Mouse (Mus musculus) midbrain, embryonic 12.5 days (tissue): ENCODE data around the gene Gnaq. TPM values are rescaled to one million over a fixed set of nuclear protein-coding genes. Genes with fewer than 3 reads are reported as not detected.
A peak's percentile ranks its signal among the peaks of the same experiment; 100 is the strongest.

ENCODE experiments used
- ATAC-seq: fragments of 200-750 bp; cut with Nextera tagmentation; 2 replicates; pipeline ENCODE4 v1.8.0; 2017; ENCODE audit warnings: low read depth, moderate TSS enrichment, moderate library complexity; ENCODE audit not compliant: low FRiP score
- H3K27ac ChIP-seq: fragments of 300-500 bp; sonication (generic); replicated peaks from 2 replicates; pipeline ENCODE4 v1.5.1; 2016; ENCODE audit warnings: mild to moderate bottlenecking
- H3K27me3 ChIP-seq: fragments of 300-500 bp; sonication (generic); 2 replicates; pipeline ENCODE4 v1.6.1; 2016; ENCODE audit warnings: mild to moderate bottlenecking
- H3K36me3 ChIP-seq: fragments of 300-500 bp; sonication (generic); 2 replicates; pipeline ENCODE4 v1.6.1; 2016
- H3K4me1 ChIP-seq: fragments of 300-500 bp; sonication (generic); 2 replicates; pipeline ENCODE4 v1.6.1; 2016
- H3K4me2 ChIP-seq: fragments of 300-500 bp; sonication (generic); replicated peaks from 2 replicates; pipeline ENCODE4 v1.6.1; 2016; ENCODE audit warnings: mild to moderate bottlenecking, moderate library complexity
- H3K4me3 ChIP-seq: fragments of 300-500 bp; sonication (generic); 2 replicates; pipeline ENCODE4 v1.5.1; 2016; ENCODE audit warnings: mild to moderate bottlenecking
- H3K9ac ChIP-seq: fragments of 300-500 bp; sonication (generic); replicated peaks from 2 replicates; pipeline ENCODE4 v1.6.1; 2016; ENCODE audit warnings: mild to moderate bottlenecking, moderate library complexity
- H3K9me3 ChIP-seq: fragments of 300-500 bp; sonication (generic); 2 replicates; pipeline ENCODE4 v1.6.1; 2016; ENCODE audit warnings: mild to moderate bottlenecking
- WGBS: fragments of 180-500 bp; shearing (Covaris S2); methylation state at CpG from one replicate; pipeline ENCODE4 v1.1.7; 2016; 5-methylcytosine and 5-hydroxymethylcytosine counted together
- polyA plus RNA-seq: library from polyadenylated mRNA; unstranded; fragments of >200 nt; fragmentation: Nextera tagmentation; extraction: Ambion mirVana; gene quantifications from 2 replicates; pipeline ENCODE4 v1.2.1, GENCODE M21; 2016

Gnaq gene
- polyA plus RNA-seq, 1 experiment from 2014 or later, result 45.8 TPM

GRCm38 (mm10) chr19:16367218-16367617, 234.6 kb downstream of the Gnaq start:
- WGBS, result 64% methylated on average over 10 of the region's 10 CpGs
- H3K4me2 ChIP-seq, result no peak overlapping the region
- no peaks in the 10 kb centered on the region for H3K9me3 ChIP-seq
- no peak for ATAC-seq
- peaks cover 17% of the 10 kb centered on the region; the same call in 1 of the 2 replicates for H3K4me1 ChIP-seq
- H3K4me3 ChIP-seq, result no peak overlapping the region
- no peaks in the 10 kb centered on the region for H3K27me3 ChIP-seq
- no peaks in the 10 kb centered on the region for H3K36me3 ChIP-seq
- H3K9ac ChIP-seq, result no peak overlapping the region
- no peak overlapping the region; the same call in 1 of the 2 replicates for H3K27ac ChIP-seq

- Histone ChIP-seq H3K9ac (no peak overlapping the region), H3K4me2 (no peak overlapping the region), H3K9me3 (no peaks in the 10 kb centered on the region), H3K36me3 (no peaks in the 10 kb centered on the region), H3K27me3 (no peaks in the 10 kb centered on the region), H3K4me1 (peaks cover 31% of the 10 kb centered on the region), H3K4me3 (no peak overlapping the region), H3K27ac (no peak overlapping the region)
- WGBS, result 93% methylated on average over 2 of the region's 2 CpGs
- no peak for ATAC-seq
Measured at GRCm38 (mm10) chr19:16371680-16372079, 239.0 kb downstream of the Gnaq start.

- Histone ChIP-seq H3K4me2 (no peak overlapping the region), H3K4me1 (peaks cover 23% of the 10 kb centered on the region), H3K9ac (no peak overlapping the region), H3K36me3 (no peaks in the 10 kb centered on the region), H3K9me3 (no peaks in the 10 kb centered on the region), H3K27ac (peak overlapping the region; percentile 39), H3K4me3 (no peak overlapping the region), H3K27me3 (no peaks in the 10 kb centered on the region)
- peak; percentile 24; the same call in 1 of the 2 replicates for ATAC-seq
- 75% methylated on average over 9 of the region's 9 CpGs for WGBS
Measured at GRCm38 (mm10) chr19:16372752-16373486, 240.3 kb downstream of the Gnaq start.

GRCm38 (mm10) chr19:16375881-16376280, 243.2 kb downstream of the Gnaq start:
- Histone ChIP-seq H3K27me3 (no peaks in the 10 kb centered on the region), H3K9ac (no peak overlapping the region), H3K4me1 (peaks cover 19% of the 10 kb centered on the region), H3K4me3 (no peak overlapping the region), H3K4me2 (no peak overlapping the region), H3K27ac (no peak overlapping the region), H3K36me3 (peaks cover 13% of the 10 kb centered on the region; the same call in 1 of the 2 replicates), H3K9me3 (no peaks in the 10 kb centered on the region)
- ATAC-seq, result no peak
- WGBS, result 85% methylated on average over 4 of the region's 4 CpGs

- Histone ChIP-seq H3K9ac (no peak overlapping the region), H3K4me3 (no peak overlapping the region), H3K4me2 (no peak overlapping the region), H3K4me1 (peaks cover 3% of the 10 kb centered on the region), H3K9me3 (no peaks in the 10 kb centered on the region), H3K27me3 (no peaks in the 10 kb centered on the region), H3K36me3 (peaks cover 15% of the 10 kb centered on the region), H3K27ac (no peak overlapping the region)
- ATAC-seq, result no peak
- 92% methylated on average over 7 of the region's 7 CpGs for WGBS
Measured at GRCm38 (mm10) chr19:16378565-16378964, 245.9 kb downstream of the Gnaq start.

- Histone ChIP-seq H3K4me1 (no peaks in the 10 kb centered on the region), H3K4me3 (no peak overlapping the region), H3K36me3 (peaks cover 23% of the 10 kb centered on the region), H3K27me3 (no peaks in the 10 kb centered on the region), H3K9ac (no peak overlapping the region), H3K27ac (no peak overlapping the region), H3K9me3 (no peaks in the 10 kb centered on the region), H3K4me2 (no peak overlapping the region)
- no peak for ATAC-seq
- WGBS, result 93% methylated on average over 8 of the region's 8 CpGs
Measured at GRCm38 (mm10) chr19:16379687-16380086, 247.1 kb downstream of the Gnaq start.

- Histone ChIP-seq H3K9ac (no peak overlapping the region), H3K4me2 (no peak overlapping the region), H3K27ac (no peak overlapping the region), H3K9me3 (no peaks in the 10 kb centered on the region), H3K36me3 (peaks cover 28% of the 10 kb centered on the region), H3K4me3 (no peak overlapping the region), H3K27me3 (no peaks in the 10 kb centered on the region), H3K4me1 (peaks cover 8% of the 10 kb centered on the region; the same call in 1 of the 2 replicates)
- WGBS, result 88% methylated on average over 2 of the region's 2 CpGs
- no peak for ATAC-seq
Measured at GRCm38 (mm10) chr19:16382392-16382791, 249.8 kb downstream of the Gnaq start.

GRCm38 (mm10) chr19:16383127-16383526, 250.5 kb downstream of the Gnaq start:
- H3K9ac ChIP-seq, result no peak overlapping the region
- H3K27me3 ChIP-seq, result no peaks in the 10 kb centered on the region
- H3K4me2 ChIP-seq, result no peak overlapping the region
- peaks cover 8% of the 10 kb centered on the region; the same call in 1 of the 2 replicates for H3K4me1 ChIP-seq
- 90% methylated on average over 13 of the region's 13 CpGs for WGBS
- no peak overlapping the region for H3K4me3 ChIP-seq
- H3K36me3 ChIP-seq, result peaks cover 32% of the 10 kb centered on the region
- H3K27ac ChIP-seq, result no peak overlapping the region
- H3K9me3 ChIP-seq, result no peaks in the 10 kb centered on the region
- no peak for ATAC-seq

GRCm38 (mm10) chr19:16384094-16384493, 251.5 kb downstream of the Gnaq start:
- Histone ChIP-seq H3K9me3 (no peaks in the 10 kb centered on the region), H3K36me3 (peaks cover 25% of the 10 kb centered on the region), H3K9ac (no peak overlapping the region), H3K4me2 (no peak overlapping the region), H3K4me3 (no peak overlapping the region), H3K27ac (no peak overlapping the region), H3K4me1 (peaks cover 16% of the 10 kb centered on the region), H3K27me3 (no peaks in the 10 kb centered on the region)
- ATAC-seq, result no peak
- 92% methylated on average over 6 of the region's 6 CpGs for WGBS

- no peak overlapping the region for H3K9ac ChIP-seq
- H3K9me3 ChIP-seq, result no peaks in the 10 kb centered on the region
- 82% methylated on average over 11 of the region's 11 CpGs for WGBS
- no peak overlapping the region for H3K4me3 ChIP-seq
- H3K36me3 ChIP-seq, result peaks cover 19% of the 10 kb centered on the region; the same call in 1 of the 2 replicates
- no peak overlapping the region for H3K4me2 ChIP-seq
- H3K4me1 ChIP-seq, result peaks cover 18% of the 10 kb centered on the region
- H3K27me3 ChIP-seq, result no peaks in the 10 kb centered on the region
- peak; percentile 40; the same call in 1 of the 2 replicates for ATAC-seq
- H3K27ac ChIP-seq, result no peak overlapping the region
Measured at GRCm38 (mm10) chr19:16384957-16385356, 252.3 kb downstream of the Gnaq start.

- 78% methylated on average over 6 of the region's 6 CpGs for WGBS
- no peak for ATAC-seq
- no peak overlapping the region for H3K4me2 ChIP-seq
- H3K9me3 ChIP-seq, result no peaks in the 10 kb centered on the region
- no peaks in the 10 kb centered on the region for H3K27me3 ChIP-seq
- H3K36me3 ChIP-seq, result peaks cover 22% of the 10 kb centered on the region; the same call in 1 of the 2 replicates
- H3K4me1 ChIP-seq, result peaks cover 18% of the 10 kb centered on the region
- no peak overlapping the region for H3K27ac ChIP-seq
- no peak overlapping the region for H3K4me3 ChIP-seq
- H3K9ac ChIP-seq, result no peak overlapping the region
Measured at GRCm38 (mm10) chr19:16386514-16386913, 253.9 kb downstream of the Gnaq start.

- no peak overlapping the region for H3K4me2 ChIP-seq
- H3K9ac ChIP-seq, result no peak overlapping the region
- no peak for ATAC-seq
- H3K27me3 ChIP-seq, result no peaks in the 10 kb centered on the region
- no peak overlapping the region for H3K4me3 ChIP-seq
- H3K27ac ChIP-seq, result no peak overlapping the region
- 87% methylated on average over 6 of the region's 6 CpGs for WGBS
- H3K4me1 ChIP-seq, result peaks cover 18% of the 10 kb centered on the region
- H3K9me3 ChIP-seq, result no peaks in the 10 kb centered on the region
- peaks cover 10% of the 10 kb centered on the region; the same call in 1 of the 2 replicates for H3K36me3 ChIP-seq
Measured at GRCm38 (mm10) chr19:16390192-16390795, 257.7 kb downstream of the Gnaq start.
